Mouse (Mus musculus) layer of hippocampus, postnatal 25 days (tissue): ENCODE results near the gene Ncaph. TPM values are rescaled to one million over a fixed set of nuclear protein-coding genes. Genes with fewer than 3 reads are reported as not detected.
"Not testable (repeated sequence)": the region's sequence is repeated elsewhere in the genome, so short reads cannot be mapped to it uniquely, and the experiment has no call there.

Experiments used
- DNase-seq, 2 experiments: peaks; one replicate each; pipeline ENCODE4 v3.0.0; 2022; ENCODE audit warnings: mixed read lengths in 2 of 2, low spot score in 1 of 2; ENCODE audit errors: extremely low spot score in 1 of 2
- total RNA-seq, 2 experiments: library from RNA; stranded (reverse); gene quantifications; 2 replicates each; pipeline ENCODE4 v1.2.3; 2021

The Ncaph gene
- total RNA-seq, 2 experiments from 2014 or later, result 2.1 to 2.6 TPM

GRCm38 (mm10) chr2:127092000-127092399, 41.8 kb downstream of the Ncaph start:
- DNase-seq, result no peak

DNA sequence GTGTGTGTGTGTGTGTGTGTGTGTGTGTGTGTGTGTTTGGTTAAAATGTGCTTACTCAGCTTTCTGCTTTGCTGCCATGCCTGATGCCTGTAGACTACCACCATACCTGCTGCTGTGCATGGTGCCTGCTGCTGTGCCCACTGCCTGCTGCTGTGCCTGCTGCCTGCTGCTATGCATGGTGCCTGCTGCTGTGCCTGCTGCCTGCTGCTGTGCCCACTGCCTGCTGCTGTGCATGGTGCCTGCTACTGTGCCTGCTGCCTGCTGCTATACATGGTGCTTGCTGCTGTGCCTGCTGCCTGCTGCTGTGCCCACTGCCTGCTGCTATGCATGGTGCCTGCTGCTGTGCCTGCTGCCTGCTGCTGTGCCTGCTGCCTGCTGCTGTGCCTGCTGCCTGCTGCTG, 43.6 kb downstream of the Ncaph start:
- DNase-seq, result not testable (repeated sequence)

- no peak for DNase-seq
Measured at GRCm38 (mm10) chr2:127086235-127086634, 47.5 kb downstream of the Ncaph start.

- DNase-seq, result no peak
Measured at GRCm38 (mm10) chr2:127080591-127081218, 53.0 kb downstream of the Ncaph start.

DNA sequence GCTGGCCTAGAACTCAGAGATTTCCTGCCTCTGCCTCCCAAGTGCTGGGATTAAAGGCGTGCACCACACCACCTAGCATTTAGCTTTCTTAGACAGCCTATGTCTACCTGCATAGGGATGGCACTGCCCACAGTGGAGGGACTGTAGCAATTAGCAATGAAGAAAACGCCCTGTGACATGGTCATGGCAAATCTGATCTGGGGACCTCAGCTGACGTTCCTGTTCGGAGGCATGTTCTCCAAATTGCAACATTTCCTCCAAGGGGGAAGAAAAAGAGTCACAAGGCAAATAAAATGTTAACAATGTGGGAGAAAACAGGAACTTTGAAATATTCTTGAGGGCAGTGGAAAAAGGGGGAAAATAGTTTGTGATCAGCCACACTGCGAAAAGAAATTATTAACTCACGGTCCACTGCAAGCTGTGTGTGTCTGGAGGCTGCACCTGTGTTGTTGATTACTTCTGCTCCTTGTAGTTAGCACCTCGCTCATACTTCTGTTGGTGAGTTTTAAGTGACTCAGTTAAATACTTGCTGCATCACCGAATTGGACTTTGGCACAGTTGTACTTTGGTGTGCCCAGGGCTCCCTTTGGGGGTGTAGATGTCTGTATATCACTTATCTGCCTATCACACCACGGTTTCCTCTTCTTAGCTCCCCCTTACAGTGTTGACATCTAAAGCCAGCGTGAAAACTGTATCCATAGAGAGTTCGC, 53.7 kb downstream of the Ncaph start:
- DNase-seq, result no peak

GRCm38 (mm10) chr2:127079066-127079465, 54.7 kb downstream of the Ncaph start:
- DNase-seq, result not testable (repeated sequence)

DNA sequence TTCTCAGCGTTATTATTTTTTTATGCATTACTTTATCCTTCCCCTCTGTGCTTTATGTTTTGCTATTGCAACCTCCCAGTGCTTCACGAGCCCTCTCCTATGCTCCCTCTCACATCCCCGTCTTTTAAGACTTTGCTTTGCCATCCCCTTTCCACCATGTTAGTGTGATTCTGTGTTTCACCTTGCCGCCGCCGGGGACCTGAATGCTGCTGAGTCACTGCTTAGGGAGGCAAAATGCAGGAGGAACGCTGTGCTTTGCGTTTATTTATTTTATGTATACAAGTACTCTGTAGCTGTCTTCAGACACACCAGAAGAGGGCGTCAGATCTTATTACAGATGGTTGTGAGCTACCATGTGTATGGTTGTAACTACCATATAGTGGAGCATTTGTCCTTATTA, 56.1 kb downstream of the Ncaph start:
- no peak for DNase-seq

- no peak for DNase-seq
Measured at GRCm38 (mm10) chr2:127074116-127074515, 59.6 kb downstream of the Ncaph start.

GRCm38 (mm10) chr2:127070879-127071278, 62.9 kb downstream of the Ncaph start:
- no peak for DNase-seq

DNA sequence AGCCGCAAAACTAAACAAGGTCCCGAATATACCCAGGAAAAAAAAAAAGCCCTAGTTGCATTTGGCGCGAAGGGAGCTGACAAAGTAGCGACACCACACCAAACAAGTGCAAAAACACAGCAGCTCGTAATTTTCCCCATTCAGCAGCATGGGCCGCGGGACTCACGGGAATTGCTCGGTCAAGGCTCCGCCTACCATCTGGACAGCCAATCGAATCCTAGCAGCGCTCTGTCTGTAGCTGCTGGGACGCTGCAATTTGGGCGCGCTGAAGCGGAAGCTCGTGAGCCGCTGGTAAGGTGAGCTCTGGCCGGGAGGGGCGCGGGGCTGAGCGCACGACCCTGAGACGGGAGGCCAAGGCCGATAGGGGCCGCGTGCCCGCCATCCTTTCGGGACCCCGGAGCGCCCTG, 63.3 kb downstream of the Ncaph start, which contains the start of gene Blvra:
Blvra (plus strand) TSS at position 231 of the 407 bp plus-strand sequence.
- peak; percentile 57 to 68 for DNase-seq

GRCm38 (mm10) chr2:127069781-127070434, 63.8 kb downstream of the Ncaph start:
- DNase-seq, result no peak

GRCm38 (mm10) chr2:127068806-127069205, 64.9 kb downstream of the Ncaph start:
- DNase-seq, result no peak

DNA sequence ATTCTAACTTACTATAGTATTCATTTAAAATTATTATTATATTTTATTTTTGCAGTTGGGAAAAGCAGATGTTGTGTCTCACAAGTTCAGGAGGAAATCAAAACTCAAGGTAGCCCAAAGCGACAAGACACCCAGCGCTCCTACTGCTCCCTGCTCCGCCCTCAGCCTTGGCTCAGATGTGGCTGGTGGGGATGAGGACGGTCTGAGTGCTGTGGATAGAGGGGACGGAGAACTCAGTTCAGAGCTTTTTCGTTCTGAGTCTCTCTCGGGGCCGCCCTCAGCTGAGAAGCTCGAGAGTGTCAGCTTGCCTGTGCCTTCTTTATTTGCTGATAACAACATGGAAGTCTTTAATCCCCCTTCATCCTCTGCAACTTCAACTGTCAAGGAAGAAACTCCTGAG, 72.3 kb downstream of the Ncaph start:
- DNase-seq, result no peak

Other genes with a start within 250 kb of the Ncaph start
- gene Sppl2a, start 200.7 kb downstream of the Ncaph start, total RNA-seq, result 10 to 100 TPM; 28.3 to 30.3 TPM
- gene Ap4e1, start 125.2 kb downstream of the Ncaph start, total RNA-seq, result 10 to 100 TPM in 1 of 2 experiments, 1 to 10 TPM in 1; 9.9 to 15.0 TPM
- 10 to 100 TPM; 19.6 to 21.3 TPM for gene Blvra, start 63.3 kb downstream of the Ncaph start, total RNA-seq
- gene Itpripl1, start 9.5 kb upstream of the Ncaph start, total RNA-seq, result 1 to 10 TPM; 2.5 to 2.8 TPM
- 1 to 10 TPM in 1 of 2 experiments, under 1 TPM in 1; 0.49 to 1.2 TPM for gene 1810024B03Rik, start 74.3 kb upstream of the Ncaph start, total RNA-seq
- 10 to 100 TPM; 84.2 to 88.6 TPM for gene Snrnp200, start 74.4 kb upstream of the Ncaph start, total RNA-seq
- 10 to 100 TPM; 76.0 to 87.5 TPM for gene Ciao1, start 113.9 kb upstream of the Ncaph start, total RNA-seq
- 10 to 100 TPM; 83.4 to 83.5 TPM for gene Tmem127, start 114.0 kb upstream of the Ncaph start, total RNA-seq
- 100 to 1,000 TPM; 110 to 114 TPM for gene Stard7, start 136.3 kb upstream of the Ncaph start, total RNA-seq
- gene Dusp2, start 202.2 kb upstream of the Ncaph start, total RNA-seq, result 1 to 10 TPM; 1.2 to 1.3 TPM
- gene Astl, start 204.7 kb upstream of the Ncaph start, total RNA-seq, result not detected
- gene Adra2b, start 229.3 kb upstream of the Ncaph start, total RNA-seq, result under 1 TPM; 0.14 to 0.15 TPM